Mouse (Mus musculus) layer of hippocampus, postnatal 14 days (tissue): ENCODE data around the gene Eif4e. TPM values are rescaled to one million over a fixed set of nuclear protein-coding genes. Genes with fewer than 3 reads are reported as not detected.
"Not testable (repeated sequence)": the region's sequence is repeated elsewhere in the genome, so short reads cannot be mapped to it uniquely, and the experiment has no call there.

Experiments
- DNase-seq, 2 experiments: peaks; one replicate each; pipeline ENCODE4 v3.0.0; 2021 to 2022; ENCODE audit warnings: low spot score in 2 of 2, mixed read lengths in 1 of 2
- total RNA-seq, 2 experiments: library from RNA; stranded (reverse); gene quantifications; 2 replicates each; pipeline ENCODE4 v1.2.3; 2021

Eif4e gene
- total RNA-seq, 2 experiments from 2014 or later, result 151 to 169 TPM

DNA sequence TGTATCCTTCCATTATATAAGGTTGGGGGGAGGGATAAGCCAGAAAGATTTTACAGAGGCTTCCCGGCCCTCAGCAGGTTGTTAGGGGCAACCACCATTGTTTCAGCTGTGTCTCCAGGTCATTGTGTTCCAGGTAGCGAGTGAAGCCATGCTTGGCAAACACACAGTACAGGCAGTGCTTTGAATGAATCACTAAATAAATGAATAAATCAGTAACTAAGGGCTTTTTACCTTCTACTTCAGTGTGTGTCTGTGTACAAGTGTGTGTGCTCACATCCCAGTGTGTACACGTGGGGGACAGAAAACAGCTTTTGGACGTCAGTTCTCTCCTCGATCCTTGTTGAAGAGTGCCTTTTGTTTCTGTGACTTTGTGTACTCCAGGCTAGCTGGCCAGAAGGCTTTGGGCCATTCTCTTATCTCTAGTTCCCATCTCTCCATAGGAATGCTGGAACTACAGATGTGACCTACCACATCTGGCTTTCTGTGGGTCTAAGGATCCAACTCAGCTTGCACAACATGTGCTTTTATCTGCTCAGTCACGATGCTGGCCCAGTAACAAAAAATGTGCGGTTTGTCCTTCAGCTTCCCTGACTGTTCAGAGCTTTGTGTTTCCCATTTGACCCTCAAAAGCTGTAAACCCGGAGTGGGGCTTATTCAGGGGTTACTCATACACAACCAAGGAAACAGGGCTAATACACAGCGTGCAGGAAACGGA, 10.2 kb upstream of the Eif4e start:
- DNase-seq, result no peak

DNA sequence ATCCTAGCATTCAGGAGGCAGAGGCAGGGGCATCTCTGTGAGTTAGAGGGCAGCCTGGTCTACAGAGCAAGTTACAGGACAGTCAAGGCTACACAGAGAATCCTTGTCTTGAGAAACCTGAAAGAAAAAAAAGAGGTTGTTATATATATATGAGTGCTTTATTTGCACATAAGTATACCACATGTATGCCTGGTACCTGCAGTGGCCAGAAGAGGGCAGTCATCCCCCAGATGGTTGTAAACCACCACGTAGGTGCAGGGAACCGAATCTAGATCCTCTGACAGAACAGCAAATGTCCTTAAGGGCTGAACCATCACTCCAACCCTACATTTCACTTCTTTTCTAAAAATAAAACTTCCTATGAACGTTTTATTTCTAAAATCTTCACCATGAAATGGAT, 8.1 kb upstream of the Eif4e start:
- no peak for DNase-seq

- no peak for DNase-seq
Measured at GRCm38 (mm10) chr3:138519218-138519617, 6.8 kb upstream of the Eif4e start.

GRCm38 (mm10) chr3:138523956-138524355, 2.0 kb upstream of the Eif4e start:
- no peak for DNase-seq

DNA sequence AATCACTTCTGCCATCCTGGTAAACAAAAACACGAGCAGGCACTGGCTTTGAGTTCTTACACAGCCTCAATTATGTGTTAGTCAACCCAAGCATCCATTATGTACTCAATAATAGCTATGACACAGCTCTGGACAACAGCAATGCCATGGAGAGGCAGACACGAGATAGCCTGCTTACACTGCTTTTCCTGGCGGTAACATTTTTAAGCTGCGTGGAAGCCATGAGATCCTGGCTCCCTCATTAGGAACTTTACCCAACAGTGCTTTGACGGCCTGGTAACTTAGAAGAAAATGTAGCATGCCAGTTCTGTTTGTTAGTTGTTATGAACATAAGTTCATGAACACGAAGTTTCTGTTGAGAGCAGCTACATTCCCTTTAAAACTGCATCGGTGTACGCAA, 485 bp upstream of the Eif4e start:
- no peak for DNase-seq

- peak; percentile 95 to 99 for DNase-seq
Measured at GRCm38 (mm10) chr3:138526916-138527666, 1.1 kb downstream of the Eif4e start.

DNA sequence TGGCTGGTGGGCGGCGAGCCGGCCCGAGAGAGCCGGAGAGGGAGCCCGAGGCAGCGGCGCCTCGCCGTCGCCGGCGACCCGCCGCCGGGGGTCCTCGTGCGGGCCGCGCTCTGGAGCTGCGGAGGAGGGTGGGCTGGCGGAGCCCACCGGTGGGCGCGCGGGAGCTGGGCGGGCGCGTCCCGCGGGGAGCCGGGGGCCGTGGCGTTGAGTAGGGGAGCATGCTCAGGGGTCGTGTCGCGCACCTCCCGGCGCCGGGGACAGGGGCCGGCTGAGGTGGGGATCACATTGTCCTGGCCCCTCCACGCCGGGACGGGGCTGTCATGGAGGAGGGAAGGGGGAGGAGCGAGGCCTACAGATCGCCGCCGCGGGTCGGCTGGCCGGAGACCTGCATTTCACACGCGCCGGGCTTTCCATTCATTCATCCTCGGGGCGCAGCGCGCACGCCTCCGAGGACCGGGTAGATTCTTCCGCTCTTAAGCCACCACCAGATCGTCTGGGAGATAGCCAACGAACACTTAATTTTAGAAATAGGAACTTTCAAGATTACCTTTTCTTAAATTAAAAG, 1.8 kb downstream of the Eif4e start:
- DNase-seq, result peak; percentile 39 to 54

DNA sequence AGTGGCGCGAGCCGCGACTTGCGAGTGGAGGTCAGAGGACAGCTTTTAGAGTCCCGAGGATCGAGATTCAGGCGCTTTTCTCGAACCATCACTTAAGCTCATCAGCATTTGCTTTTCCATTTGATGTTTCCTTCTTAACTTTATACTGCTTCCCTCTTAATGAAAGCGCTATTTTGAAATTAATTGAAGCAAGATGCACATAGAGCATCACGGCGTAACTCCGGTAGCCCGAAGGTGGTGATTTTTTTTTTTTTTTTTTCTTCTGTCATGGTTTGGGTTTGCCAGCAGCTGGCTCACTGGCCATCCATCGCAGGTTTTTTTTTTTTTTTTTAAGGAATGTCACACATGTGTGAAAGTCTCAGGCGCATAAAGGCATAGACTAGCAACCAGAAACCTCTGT, 2.3 kb downstream of the Eif4e start:
- no peak for DNase-seq

- DNase-seq, result no peak
Measured at GRCm38 (mm10) chr3:138530578-138531478, 4.8 kb downstream of the Eif4e start.

DNA sequence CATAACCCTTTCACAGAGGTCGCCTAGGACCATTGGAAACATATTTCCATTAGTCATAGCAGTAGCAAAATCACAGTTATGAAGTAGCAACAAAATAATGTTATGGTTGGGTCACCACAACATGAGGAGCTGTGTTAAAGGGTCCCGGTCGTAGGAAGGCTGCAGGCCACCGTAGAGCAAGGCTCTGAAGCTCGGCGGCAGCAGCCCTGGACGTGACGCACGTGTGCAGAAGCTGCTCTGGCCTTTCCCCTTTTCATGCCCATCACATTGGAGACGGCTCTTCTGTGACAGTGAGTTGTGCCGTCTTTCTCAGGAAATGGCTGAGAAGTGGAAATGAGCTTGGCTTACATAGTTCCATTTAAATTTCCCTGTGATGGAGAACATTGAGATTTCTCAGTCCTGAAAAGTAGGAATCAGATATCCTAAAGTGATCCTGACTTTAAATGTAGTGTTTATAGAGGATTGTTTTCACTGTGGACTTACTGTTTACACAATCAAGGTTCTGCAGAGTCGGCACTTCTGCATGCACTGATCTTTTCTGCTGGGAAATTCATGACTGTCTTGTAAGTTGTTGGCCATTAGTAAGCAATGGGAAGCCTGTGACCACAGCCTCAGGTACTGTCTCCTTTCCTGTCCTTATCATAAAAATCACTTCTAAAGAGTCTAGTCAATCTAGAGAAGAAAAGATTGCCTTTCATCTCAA, 5.7 kb downstream of the Eif4e start:
- no peak for DNase-seq

DNA sequence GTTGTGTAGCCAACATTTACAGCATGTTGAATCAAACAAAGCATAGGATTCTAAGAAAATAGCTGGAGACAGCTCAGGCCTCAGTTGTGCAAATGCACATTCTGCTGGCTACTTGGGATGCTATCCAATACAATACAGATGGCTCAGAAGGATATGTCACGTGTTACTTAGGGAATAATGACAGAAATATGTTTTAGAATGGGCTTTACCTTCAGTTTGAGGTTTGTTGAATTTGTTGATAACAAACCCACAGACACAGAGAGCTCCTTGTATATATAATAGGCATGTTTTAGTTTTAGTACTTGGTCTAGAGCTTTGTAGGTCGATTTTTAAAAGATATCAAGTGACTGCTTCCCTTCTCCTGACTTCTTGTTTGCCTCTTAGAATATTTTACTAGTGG, 6.8 kb downstream of the Eif4e start:
- no peak for DNase-seq

DNA sequence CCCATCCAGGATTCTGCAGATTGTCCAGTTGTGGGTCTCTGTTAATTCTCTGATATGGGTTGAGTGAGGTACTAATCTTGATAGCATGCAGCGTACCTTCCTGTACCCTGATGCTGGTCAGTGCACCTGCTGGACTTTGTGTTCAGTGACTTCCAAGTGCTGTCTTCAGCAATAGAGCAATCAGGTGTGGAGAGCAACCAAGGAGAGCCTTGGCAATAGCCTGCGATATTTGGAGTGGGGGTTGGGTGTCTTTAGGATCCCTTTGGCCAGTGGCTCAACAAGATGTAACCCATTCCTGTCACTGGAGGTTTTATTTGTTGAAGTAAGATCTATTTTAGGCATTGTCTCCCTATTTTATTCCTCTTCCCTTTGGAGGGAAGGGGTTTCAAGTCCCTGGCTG, 10.1 kb downstream of the Eif4e start:
- no peak for DNase-seq

DNA sequence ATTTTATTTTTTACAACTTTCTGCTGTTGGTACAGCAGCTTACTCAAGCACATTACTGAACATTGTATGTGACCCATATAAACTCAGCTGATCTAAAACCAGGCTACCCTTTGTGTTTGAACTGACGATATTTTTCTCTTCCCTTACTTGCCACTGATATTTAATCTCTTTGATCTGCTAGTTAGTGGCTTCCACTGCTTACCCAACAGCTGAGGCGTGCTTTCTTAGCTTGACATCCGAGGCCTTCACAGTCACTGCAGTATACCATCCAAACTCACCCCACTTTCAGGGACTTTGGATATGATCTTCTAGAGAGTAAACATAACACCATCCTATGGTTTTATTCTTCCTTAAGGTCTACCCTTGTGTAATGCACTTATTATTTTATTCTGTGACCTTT, 16.6 kb downstream of the Eif4e start:
- DNase-seq, result no peak

GRCm38 (mm10) chr3:138544117-138544516, 18.1 kb downstream of the Eif4e start:
- DNase-seq, result no peak

- DNase-seq, result no peak
Measured at GRCm38 (mm10) chr3:138546678-138547077, 20.7 kb downstream of the Eif4e start.

DNA sequence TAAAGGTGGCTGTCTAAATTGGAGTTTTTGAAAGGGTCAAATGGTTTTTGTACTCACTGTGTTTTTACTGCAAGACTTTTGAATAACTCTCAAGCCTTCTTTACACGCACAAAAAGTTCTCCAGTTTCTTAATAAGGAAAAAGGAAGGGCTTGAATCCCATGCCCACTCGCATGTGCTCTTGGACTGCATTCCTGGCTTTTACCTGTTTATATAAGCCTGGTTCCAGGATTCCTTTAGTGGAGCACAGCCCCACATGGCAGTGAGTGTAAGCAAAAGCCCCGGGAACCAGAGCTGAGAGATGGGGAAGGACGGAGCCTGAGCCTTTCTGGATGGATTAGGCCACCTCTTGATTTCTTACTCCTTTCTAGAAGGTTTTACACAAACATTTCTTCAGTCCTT, 23.1 kb downstream of the Eif4e start:
- DNase-seq, result no peak

- DNase-seq, result no peak
Measured at GRCm38 (mm10) chr3:138550336-138551123, 24.6 kb downstream of the Eif4e start.

GRCm38 (mm10) chr3:138555279-138555678, 29.3 kb downstream of the Eif4e start:
- DNase-seq, result not testable (repeated sequence)

- DNase-seq, result no peak
Measured at GRCm38 (mm10) chr3:138558529-138558928, 32.5 kb downstream of the Eif4e start.

- no peak for DNase-seq
Measured at GRCm38 (mm10) chr3:138560242-138560641, 34.3 kb downstream of the Eif4e start.
